Mouse (Mus musculus) hindbrain, postnatal 0 days (tissue): ENCODE results near the gene Icam4. TPM values are rescaled to one million over a fixed set of nuclear protein-coding genes. Genes with fewer than 3 reads are reported as not detected.

Experiments
- ATAC-seq: fragments of 200-750 bp; cut with Nextera tagmentation; 2 replicates; pipeline ENCODE4 v1.8.0; 2017; ENCODE audit warnings: mild to moderate bottlenecking, moderate TSS enrichment, moderate library complexity
- DNase-seq: peaks from one replicate; pipeline ENCODE4 v3.0.0-alpha.2; 2015; ENCODE audit warnings: low spot score
- H3K27ac ChIP-seq: fragments of 300-500 bp; sonication (generic); 2 replicates; pipeline ENCODE4 v1.5.1; 2014; ENCODE audit warnings: mild to moderate bottlenecking
- H3K27me3 ChIP-seq: fragments of 300-500 bp; sonication (generic); 2 replicates; pipeline ENCODE4 v1.6.1; 2014; ENCODE audit warnings: low read length, mixed read lengths; ENCODE audit not compliant: insufficient read depth
- H3K36me3 ChIP-seq: fragments of 300-500 bp; sonication (generic); 2 replicates; pipeline ENCODE4 v1.6.1; 2014; ENCODE audit warnings: low read length, mixed read lengths; ENCODE audit not compliant: insufficient read depth
- H3K4me1 ChIP-seq: fragments of 300-500 bp; sonication (generic); 2 replicates; pipeline ENCODE4 v1.6.1; 2014; ENCODE audit warnings: antibody characterized with exemption, low read length, mixed read lengths; ENCODE audit not compliant: insufficient read depth
- H3K4me2 ChIP-seq: fragments of 300-500 bp; sonication (generic); 2 replicates; pipeline ENCODE4 v1.6.1; 2014; ENCODE audit warnings: low read depth, mild to moderate bottlenecking, low read length, moderate library complexity, mixed read lengths
- H3K4me3 ChIP-seq: fragments of 300-500 bp; sonication (generic); 2 replicates; pipeline ENCODE4 v1.5.1; 2014; ENCODE audit warnings: low read length
- H3K9ac ChIP-seq: fragments of 300-500 bp; sonication (generic); replicated peaks from 2 replicates; pipeline ENCODE4 v1.6.1; 2014; ENCODE audit warnings: mild to moderate bottlenecking, low read length, moderate library complexity, mixed read lengths
- H3K9me3 ChIP-seq: fragments of 300-500 bp; sonication (generic); 2 replicates; pipeline ENCODE4 v1.6.1; 2016; ENCODE audit warnings: low read length, mixed read lengths
- CTCF ChIP-seq: IDR thresholded peaks from 2 replicates; pipeline ENCODE4 v1.5.1; 2016; ENCODE audit warnings: antibody characterized with exemption, control low read depth, low read depth
- WGBS: fragments of 180-500 bp; shearing (Covaris S2); extraction: QIAGEN DNeasy Blood & Tissue Kit; methylation state at CpG from one replicate; pipeline ENCODE4 v1.1.7; 2014; 5-methylcytosine and 5-hydroxymethylcytosine counted together
- polyA plus RNA-seq: library from polyadenylated mRNA; unstranded; fragments of >200 nt; fragmentation: Nextera tagmentation; extraction: Ambion mirVana; gene quantifications from 2 replicates; pipeline ENCODE4 v1.2.1, GENCODE M21; 2015
- total RNA-seq: library from RNA; depleted of rRNA; stranded (reverse); fragments of >200 nt; gene quantifications from 2 replicates; pipeline ENCODE4 v1.2.3, GENCODE M21; 2014

Gene Icam4
- total and polyA plus RNA-seq, 2 experiments from 2014 or later = 0.15 TPM; not detected in 1

DNA sequence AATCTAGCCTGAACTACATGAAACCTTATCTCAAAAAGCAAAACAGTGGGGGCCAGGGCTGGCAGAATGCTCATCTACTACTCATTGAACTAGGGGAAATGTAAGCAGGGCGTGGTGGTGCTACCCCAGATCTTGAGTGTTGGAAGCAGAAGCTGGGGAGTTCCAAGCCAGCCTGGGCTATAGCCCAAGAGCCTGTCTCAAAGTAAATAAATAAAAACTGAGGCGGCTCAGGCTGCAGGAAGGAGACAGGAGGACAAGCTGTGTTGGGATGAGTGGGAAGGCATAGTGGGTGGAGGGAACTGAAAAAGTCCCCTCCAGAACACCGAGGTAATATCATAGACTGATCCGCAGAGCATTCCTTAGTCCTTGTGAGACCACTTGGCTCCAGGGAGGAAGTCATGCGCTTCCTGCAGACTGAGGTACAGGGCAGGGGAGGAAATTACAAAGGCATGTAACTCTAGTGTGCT lies 17.3 kb upstream of the Icam4 start:
- no peak for TF ChIP-seq CTCF
- no peaks in the 10 kb centered on the region for H3K9me3 ChIP-seq
- peaks cover 19% of the 10 kb centered on the region for H3K27me3 ChIP-seq
- H3K4me1 ChIP-seq = no peaks in the 10 kb centered on the region
- H3K4me2 ChIP-seq = no peak overlapping the region
- H3K36me3 ChIP-seq = peaks cover 13% of the 10 kb centered on the region
- DNase-seq (no peak), ATAC-seq (no peak)
- H3K27ac ChIP-seq = no peak overlapping the region
- no peak overlapping the region for H3K4me3 ChIP-seq
- WGBS = 68% methylated on average over 5 of the region's 5 CpGs
- H3K9ac ChIP-seq = no peak overlapping the region

DNA sequence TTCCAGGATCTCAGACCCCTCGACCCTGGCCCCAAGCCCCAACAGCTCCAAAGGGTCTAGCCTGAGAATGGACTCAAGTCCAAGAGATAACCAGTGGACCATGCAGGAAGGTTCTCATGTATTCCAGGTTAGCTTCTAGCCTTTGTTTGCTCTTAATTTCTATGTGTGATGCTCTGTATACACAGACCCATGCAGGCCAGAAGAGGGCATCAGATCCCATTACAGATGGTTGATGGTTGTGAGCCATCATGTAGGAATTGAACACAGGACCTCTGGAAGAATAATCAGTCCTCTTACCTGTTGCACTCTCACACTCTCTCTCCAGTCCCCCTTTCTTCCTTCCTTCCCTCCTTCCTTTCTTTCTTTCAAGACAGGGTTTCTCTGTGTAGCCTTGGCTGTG lies 16.8 kb upstream of the Icam4 start:
- Histone ChIP-seq H3K27ac (no peak overlapping the region), H3K9ac (no peak overlapping the region), H3K9me3 (no peaks in the 10 kb centered on the region), H3K4me3 (no peak overlapping the region), H3K4me2 (no peak overlapping the region), H3K36me3 (peaks cover 8% of the 10 kb centered on the region), H3K27me3 (peaks cover 24% of the 10 kb centered on the region), H3K4me1 (no peaks in the 10 kb centered on the region)
- DNase-seq (no peak), ATAC-seq (no peak)
- peak; percentile 9; the same call in 1 of the 2 replicates for TF ChIP-seq CTCF
- WGBS = 52% methylated on average over 1 of the region's 1 CpGs

DNA sequence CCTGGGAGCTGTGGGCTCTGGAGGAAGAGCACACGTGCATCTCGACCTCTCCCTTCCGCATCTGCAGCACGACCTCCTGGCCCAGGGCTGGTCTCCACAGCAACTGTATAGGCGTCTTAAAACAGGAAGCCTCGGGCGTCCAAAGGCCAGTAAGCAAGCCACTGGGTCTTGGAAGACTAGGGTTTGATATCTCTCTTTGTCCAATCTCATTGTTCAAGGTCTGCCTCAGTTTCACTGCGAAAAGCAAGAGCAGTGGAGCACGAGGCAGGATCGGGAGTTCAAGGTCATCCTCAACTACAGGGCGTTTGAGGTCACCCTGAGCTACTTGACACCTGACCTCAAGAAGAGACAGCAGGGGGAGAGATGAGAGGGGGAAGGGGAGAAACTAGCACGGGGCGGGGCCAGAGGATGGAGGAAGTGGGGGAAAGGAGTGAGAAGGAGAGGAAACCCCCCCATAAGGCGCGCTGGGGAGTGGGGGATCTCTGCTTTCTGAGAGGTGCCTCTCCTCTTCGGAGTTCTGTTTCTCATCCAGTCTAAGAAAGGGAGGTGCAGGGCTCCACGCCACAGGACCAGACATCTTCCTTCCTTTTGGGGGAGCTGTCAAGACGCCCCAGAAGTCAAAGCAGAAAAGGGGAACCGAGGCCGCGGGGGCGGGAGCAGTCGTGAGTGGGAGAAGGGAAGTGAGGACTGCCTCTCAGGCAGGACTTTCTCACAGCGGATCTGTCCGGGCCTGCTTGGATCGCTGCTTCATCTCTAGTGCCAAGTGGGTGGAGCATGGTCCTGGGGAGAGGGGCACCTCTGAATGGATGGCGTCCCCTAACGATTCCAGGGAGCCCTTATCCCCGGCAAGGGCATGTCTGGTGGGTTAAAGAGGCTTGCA lies 14.2 kb upstream of the Icam4 start:
- ATAC-seq = peak; percentile 37; the same call in 1 of the 2 replicates
- peak overlapping the region; percentile 50 for H3K4me2 ChIP-seq
- no peaks in the 10 kb centered on the region for H3K4me1 ChIP-seq
- H3K27me3 ChIP-seq = peaks cover 28% of the 10 kb centered on the region
- no peaks in the 10 kb centered on the region for H3K9me3 ChIP-seq
- DNase-seq = no peak
- H3K36me3 ChIP-seq = no peaks in the 10 kb centered on the region
- H3K9ac ChIP-seq = no peak overlapping the region
- WGBS = 3% methylated on average over 29 of the region's 29 CpGs
- no peak for TF ChIP-seq CTCF
- no peak overlapping the region for H3K27ac ChIP-seq
- H3K4me3 ChIP-seq = peak overlapping the region; percentile 26

DNA sequence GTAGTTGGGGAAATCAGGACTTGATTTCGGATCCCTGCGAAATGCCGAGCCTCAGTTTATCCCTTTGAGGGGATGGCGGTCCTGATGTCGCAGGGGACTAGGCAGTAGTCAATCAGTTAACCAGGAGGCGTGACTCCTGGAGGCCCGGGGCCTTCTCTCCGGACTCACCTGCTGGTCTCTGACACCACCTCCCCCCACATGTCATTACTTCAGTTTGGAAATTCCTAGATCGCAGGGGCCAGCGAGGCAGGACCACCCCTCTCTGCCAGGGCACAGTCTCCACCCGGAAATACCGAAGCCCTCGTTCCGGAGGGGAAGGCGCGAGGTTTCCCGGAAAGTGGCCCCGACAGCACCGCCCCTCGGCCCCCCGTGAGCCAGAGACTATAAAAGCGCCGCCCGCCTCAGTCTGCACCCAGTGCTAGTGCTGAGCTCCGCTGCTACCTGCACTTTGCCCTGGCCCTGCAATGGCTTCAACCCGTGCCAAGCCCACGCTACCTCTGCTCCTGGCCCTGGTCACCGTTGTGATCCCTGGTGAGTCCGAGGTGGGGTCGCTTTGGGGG lies 13.5 kb upstream of the Icam4 start, which contains the start of gene Icam1:
Gene Icam1, plus strand, starts transcription at position 415 of the 560 bp plus-strand sequence.
- no peak for TF ChIP-seq CTCF
- Histone ChIP-seq H3K4me2 (peak within 1 kb of the TSS; percentile 50), H3K36me3 (no peaks in the 10 kb centered on the region), H3K4me1 (no peaks in the 10 kb centered on the region), H3K27me3 (peaks cover 28% of the 10 kb centered on the region), H3K9ac (0 out of 2 replicates have a peak within 1 kb of the TSS, but pooled peaks have one; percentile 13), H3K4me3 (peak within 1 kb of the TSS; percentile 26), H3K27ac (no peak within 1 kb of the TSS), H3K9me3 (no peaks in the 10 kb centered on the region)
- DNase-seq = no peak
- WGBS = under 1% methylated on average over 30 of the region's 30 CpGs
- ATAC-seq = no peak

DNA sequence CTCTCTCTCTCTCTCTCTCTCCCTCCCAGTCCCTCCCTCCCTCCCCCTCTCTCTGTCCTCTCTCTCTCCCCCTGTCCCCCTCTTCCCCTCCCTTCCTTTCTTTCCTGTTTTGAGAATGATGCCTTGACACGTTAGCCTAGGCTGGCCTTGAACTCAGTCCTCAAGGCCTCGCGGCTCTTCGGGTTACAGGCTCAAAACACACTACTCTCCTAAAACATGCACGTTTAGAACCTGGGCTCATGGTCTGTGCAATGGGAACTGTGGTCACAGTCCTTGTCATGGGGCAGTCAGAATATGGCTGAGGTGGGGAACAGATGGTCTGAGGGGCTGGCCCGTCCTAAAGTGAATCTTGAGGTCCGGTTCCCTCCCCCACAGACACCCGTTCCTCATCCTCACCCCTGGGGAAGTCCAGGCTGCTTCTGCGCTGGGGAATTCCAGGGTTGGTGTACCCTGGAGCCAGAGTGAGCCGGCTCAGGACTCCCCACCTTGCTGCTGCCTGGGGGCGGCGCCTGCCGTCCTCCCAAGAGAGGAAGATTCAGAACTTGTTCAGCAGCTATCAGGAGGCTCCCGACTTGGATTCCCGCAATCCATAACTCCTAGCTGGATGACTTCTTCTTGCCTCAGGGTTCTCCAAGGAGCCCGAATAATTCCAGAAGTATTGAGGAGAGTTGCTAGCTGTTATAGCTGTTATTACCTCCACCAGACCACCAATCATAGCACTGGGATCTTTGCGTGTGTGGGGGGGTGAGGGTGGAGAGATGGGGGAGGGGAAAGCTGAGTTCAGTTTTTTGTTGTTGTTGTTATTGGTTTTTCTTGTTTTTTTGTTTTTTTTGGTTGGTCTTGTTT lies 12.6 kb upstream of the Icam4 start:
- TF ChIP-seq CTCF = no peak
- ATAC-seq (no peak), DNase-seq (no peak)
- Histone ChIP-seq H3K4me2 (peak overlapping the region; percentile 50), H3K4me3 (peak overlapping the region; percentile 26), H3K27me3 (peaks cover 28% of the 10 kb centered on the region), H3K4me1 (no peaks in the 10 kb centered on the region), H3K9me3 (no peaks in the 10 kb centered on the region), H3K36me3 (no peaks in the 10 kb centered on the region), H3K27ac (no peak overlapping the region), H3K9ac (no peak overlapping the region)
- whole genome bisulfite sequencing = 7% methylated on average over 17 of the region's 17 CpGs

DNA sequence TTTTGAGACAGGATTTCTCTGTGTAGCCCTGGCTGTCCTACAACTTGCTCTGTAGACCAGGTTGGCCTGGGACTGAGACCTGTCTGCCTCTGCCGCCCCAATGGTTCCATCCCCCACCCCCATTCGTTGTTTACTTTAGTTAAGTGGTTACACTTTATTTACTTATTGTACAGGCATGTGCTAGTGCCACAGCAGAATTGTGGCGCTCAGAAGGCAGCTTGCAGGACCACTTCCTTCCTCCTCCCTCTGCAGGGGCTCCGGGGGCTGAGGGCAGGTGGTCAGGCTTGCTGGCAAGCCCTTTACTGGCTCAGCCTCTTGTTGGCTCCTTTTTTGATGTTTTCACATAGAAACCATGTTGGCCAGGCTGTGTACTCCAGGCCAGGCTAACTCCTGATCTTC lies 12.0 kb upstream of the Icam4 start:
- Histone ChIP-seq H3K4me1 (no peaks in the 10 kb centered on the region), H3K9me3 (no peaks in the 10 kb centered on the region), H3K36me3 (no peaks in the 10 kb centered on the region), H3K9ac (no peak overlapping the region), H3K27ac (no peak overlapping the region), H3K27me3 (peaks cover 28% of the 10 kb centered on the region), H3K4me2 (no peak overlapping the region), H3K4me3 (no peak overlapping the region)
- ATAC-seq (no peak), DNase-seq (no peak)
- 28% methylated on average over 4 of the region's 4 CpGs for WGBS
- TF ChIP-seq CTCF = no peak
